22 mouse cellular contexts compared by ENCODE assay signal in genomic region chr10:65614204-65614603, GRCm38 (mm10).
DNase-seq lines count a peak whose midpoint lies in the region; ATAC-seq lines count a peak whose summit lies in the region.
"Had no signal": no experiment of that assay in that cellular context is flagged by ENCODE, and none has a peak within 500 bp of the region (broad histone marks: within the 10 kb centered on the region; RNA-seq: fewer than 3 reads in every experiment).

No protein-coding gene starts in this region.

- DNase-seq in frontal cortex, postnatal 14 days (ENCODE audit: low spot score in 2 of 2): no peak
- DNase-seq in left cerebral cortex, adult 9 months (ENCODE audit: low spot score in 2 of 2): peak; percentile 10 to 44
- DNase-seq in left cerebral cortex, adult 8-10 months (ENCODE audit: low spot score in 2 of 2): no peak
- DNase-seq in right cerebral cortex, adult 18-20 months: peak; percentile 40
- no peak for DNase-seq in right cerebral cortex, postnatal 4 days
- no peak for DNase-seq in embryonic facial prominence, embryonic 10.5 days (ENCODE audit: low spot score)
- DNase-seq: adrenal gland, adult 8-10 months; adrenal gland, postnatal 25 days; cerebellum, adult 11 months; cerebellum, adult 2 months; cerebellum, adult 9-11 months; cerebellum, postnatal 25 days; gastrocnemius, postnatal 14 days; heart, adult 11 months had no signal

- no peaks in the 10 kb centered on the region for H3K9me3 ChIP-seq in embryonic facial prominence, embryonic 10.5 days
- H3K9me3 ChIP-seq: embryonic facial prominence, embryonic 13.5 days; forebrain, embryonic 12.5 days; forebrain, embryonic 15.5 days; hindbrain, embryonic 12.5 days; hindbrain, embryonic 15.5 days had no signal

- H3K27ac ChIP-seq in embryonic facial prominence, embryonic 10.5 days (replicated peaks): no peak overlapping the region
- H3K27ac ChIP-seq: embryonic facial prominence, embryonic 13.5 days; forebrain, embryonic 12.5 days; forebrain, embryonic 15.5 days; hindbrain, embryonic 12.5 days; hindbrain, embryonic 15.5 days had no signal

- ATAC-seq in frontal cortex, adult (ENCODE audit: low TSS enrichment): peak; percentile 86
- ATAC-seq: activated CD4-positive, CD25-positive, alpha-beta regulatory T cell, adult 4 months; forebrain, embryonic 15.5 days had no signal

- no peaks in the 10 kb centered on the region for H3K4me1 ChIP-seq in embryonic facial prominence, embryonic 10.5 days
- H3K4me1 ChIP-seq: embryonic facial prominence, embryonic 13.5 days; forebrain, embryonic 12.5 days; forebrain, embryonic 15.5 days; hindbrain, embryonic 12.5 days; hindbrain, embryonic 15.5 days had no signal

- H3K36me3 ChIP-seq in embryonic facial prominence, embryonic 10.5 days (replicated peaks): no peaks in the 10 kb centered on the region
- H3K36me3 ChIP-seq: embryonic facial prominence, embryonic 13.5 days; forebrain, embryonic 12.5 days; forebrain, embryonic 15.5 days; hindbrain, embryonic 12.5 days; hindbrain, embryonic 15.5 days had no signal

- no peak overlapping the region for H3K4me3 ChIP-seq in embryonic facial prominence, embryonic 10.5 days
- H3K4me3 ChIP-seq: embryonic facial prominence, embryonic 13.5 days; erythroblast, embryonic 14.5 days; forebrain, embryonic 12.5 days; forebrain, embryonic 15.5 days; hindbrain, embryonic 12.5 days; hindbrain, embryonic 15.5 days had no signal

- 86% methylated on average over 6 of the region's 6 CpGs for WGBS in embryonic facial prominence, embryonic 10.5 days

- H3K27me3 ChIP-seq in embryonic facial prominence, embryonic 10.5 days (replicated peaks; ENCODE audit: low read depth, poor library complexity, severe bottlenecking): no peaks in the 10 kb centered on the region
- H3K27me3 ChIP-seq: embryonic facial prominence, embryonic 13.5 days; forebrain, embryonic 12.5 days; forebrain, embryonic 15.5 days; hindbrain, embryonic 12.5 days; hindbrain, embryonic 15.5 days had no signal

Comparison
In these comparisons a context has a peak if more than half of its experiments do, and no peak if none do; other contexts are left out.
1. DNase-seq: peak in left cerebral cortex, adult 9 months (2 of 2) and right cerebral cortex, adult 18-20 months (single experiment); none in frontal cortex, postnatal 14 days (0 of 2), left cerebral cortex, adult 8-10 months (0 of 2), right cerebral cortex, postnatal 4 days (single experiment) and embryonic facial prominence, embryonic 10.5 days (single experiment).